Mouse (Mus musculus) layer of hippocampus, adult 9-10 months (tissue): ENCODE measurements around the gene Lmf2.

ENCODE experiments used
- DNase-seq: peaks from one replicate; pipeline ENCODE4 v3.0.0; 2022; ENCODE audit warnings: low spot score

The Lmf2 gene

GRCm38 (mm10) chr15:89372536-89372935 is 17.1 kb upstream of the Lmf2 start:
- DNase-seq, result no peak

GRCm38 (mm10) chr15:89372068-89372467 is 16.6 kb upstream of the Lmf2 start:
- no peak for DNase-seq

DNA sequence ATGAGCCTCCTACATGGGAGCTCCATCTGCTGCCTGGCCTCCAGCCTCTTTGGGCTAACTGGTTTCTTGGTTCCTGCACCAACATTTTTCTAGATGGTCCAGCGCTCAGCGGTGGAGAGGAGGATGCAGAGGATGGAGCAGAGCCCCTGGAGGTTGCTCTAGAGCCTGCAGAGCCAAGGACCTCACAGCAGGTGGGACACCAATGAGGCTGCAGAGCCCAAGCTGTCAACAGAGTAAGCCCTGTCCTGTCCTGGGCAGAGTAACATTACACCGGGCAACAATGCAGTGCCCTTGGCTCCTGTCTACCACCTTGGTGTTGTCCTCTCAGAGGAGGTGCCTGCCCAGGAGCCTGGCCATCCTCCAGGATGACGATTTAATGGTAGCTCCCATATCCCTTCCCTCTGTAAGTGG is 9.7 kb upstream of the Lmf2 start:
- DNase-seq, result no peak

GRCm38 (mm10) chr15:89363051-89363450 is 7.6 kb upstream of the Lmf2 start:
- no peak for DNase-seq

DNA sequence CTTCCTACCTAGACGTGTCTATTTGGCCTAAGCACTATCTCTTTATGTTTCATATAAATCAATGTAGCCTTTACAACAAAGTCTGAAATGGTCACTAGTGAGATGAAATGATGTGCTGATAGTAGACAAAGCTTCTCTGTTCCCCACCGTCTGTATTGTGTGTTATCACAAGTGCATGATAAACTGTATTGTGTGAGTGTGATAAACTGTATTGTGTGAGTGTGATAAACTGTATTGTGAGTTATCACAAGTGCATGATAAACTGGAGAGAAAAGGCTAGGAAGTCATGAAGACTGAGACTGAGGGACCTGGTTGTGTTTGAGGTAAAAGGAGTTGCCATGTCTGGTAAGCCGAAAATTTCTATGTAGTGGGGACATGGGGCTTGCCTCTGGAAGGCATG is 3.3 kb upstream of the Lmf2 start:
- no peak for DNase-seq

- no peak for DNase-seq
These were observed 913 bp upstream of the Lmf2 start for GRCm38 (mm10) chr15:89356372-89356771.

GRCm38 (mm10) chr15:89354455-89354854 is 1.0 kb downstream of the Lmf2 start:
- DNase-seq, result no peak

- no peak for DNase-seq
These were observed 1.6 kb downstream of the Lmf2 start for GRCm38 (mm10) chr15:89353837-89354236.

DNA sequence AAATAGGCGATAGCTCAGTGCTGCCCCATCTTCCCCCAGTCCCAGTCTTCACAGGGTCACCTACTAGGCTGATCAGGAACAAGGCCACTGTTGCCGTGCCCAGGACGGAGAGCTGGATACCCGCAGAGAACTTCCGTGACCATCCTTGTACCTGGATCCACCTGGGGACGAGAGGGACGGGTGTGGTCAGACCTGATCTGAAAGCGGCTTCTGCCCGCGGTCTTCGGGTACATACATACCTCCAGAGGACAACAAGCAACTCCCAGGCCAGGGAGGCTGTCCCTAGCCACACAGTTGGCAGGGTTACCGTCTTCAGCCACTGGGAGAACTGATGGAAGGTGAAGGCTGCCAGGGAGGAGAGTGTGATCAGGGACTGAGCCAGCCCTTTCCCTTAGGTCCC is 2.7 kb downstream of the Lmf2 start:
- DNase-seq, result no peak

GRCm38 (mm10) chr15:89352054-89352453 is 3.4 kb downstream of the Lmf2 start:
- no peak for DNase-seq

DNA sequence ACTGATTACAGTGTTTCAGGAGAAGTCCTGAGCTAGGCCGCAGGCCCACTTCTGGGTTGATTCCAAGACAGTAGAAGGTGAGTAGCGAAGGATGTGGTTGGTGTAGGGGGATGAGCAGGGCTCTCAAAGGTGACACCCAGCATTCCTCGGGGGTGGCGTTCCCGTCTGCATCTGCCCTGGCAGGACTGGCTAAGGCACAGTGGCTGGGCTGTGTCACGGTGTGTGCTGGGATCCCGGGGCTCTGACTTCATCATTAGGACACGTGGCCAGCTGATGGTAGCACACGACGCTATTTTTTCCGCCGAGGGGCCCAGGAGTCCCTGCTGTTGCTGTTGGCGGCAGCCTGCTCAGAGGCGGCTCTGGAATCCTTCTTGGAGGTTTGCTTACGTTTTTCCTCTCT is 4.2 kb downstream of the Lmf2 start:
- no peak for DNase-seq

DNA sequence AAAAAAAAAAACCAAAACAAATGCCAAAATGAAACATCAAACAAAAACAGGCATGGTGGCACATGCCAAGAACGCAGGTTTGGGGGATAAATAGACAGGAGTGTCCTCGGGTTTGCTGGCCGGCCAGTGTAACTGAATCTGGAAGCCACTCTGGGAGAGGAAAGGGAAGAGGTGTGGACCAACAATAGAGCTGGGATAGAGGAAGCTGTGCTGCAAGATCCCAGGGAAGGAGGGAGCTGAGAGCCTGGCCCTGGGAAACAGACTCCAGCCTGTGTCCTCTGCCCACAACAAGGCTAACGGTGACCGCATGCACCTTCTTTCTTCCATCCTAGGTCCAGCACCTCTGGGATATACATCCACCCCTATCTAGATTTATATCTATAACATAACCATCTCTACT is 5.0 kb downstream of the Lmf2 start:
- DNase-seq, result no peak

- DNase-seq, result no peak
These were observed 12.1 kb downstream of the Lmf2 start for GRCm38 (mm10) chr15:89343325-89343724.

- DNase-seq, result no peak
These were observed 13.8 kb downstream of the Lmf2 start for GRCm38 (mm10) chr15:89341678-89342077.

DNA sequence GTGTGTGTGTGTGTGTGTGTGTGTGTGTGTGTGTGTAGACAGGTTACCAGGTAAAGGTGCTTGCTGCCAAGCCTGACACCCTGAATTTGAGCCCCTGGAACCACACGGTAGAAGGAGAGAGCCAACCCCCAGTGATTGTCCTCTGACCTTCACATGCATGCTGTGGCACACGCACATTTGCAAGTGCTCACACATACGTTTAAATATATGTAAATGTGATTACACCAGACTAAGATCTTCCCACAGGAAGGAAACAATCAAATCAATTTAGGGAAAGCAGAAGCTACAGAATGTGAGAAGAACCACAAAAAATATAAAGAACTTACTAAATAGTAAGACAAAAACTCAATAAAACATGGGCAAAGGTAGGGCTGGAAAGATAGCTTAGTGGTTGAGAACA is 15.3 kb downstream of the Lmf2 start:
- no peak for DNase-seq

GRCm38 (mm10) chr15:89339696-89340095 is 15.8 kb downstream of the Lmf2 start:
- DNase-seq, result no peak

- no peak for DNase-seq
These were observed 19.0 kb downstream of the Lmf2 start for GRCm38 (mm10) chr15:89336422-89336821.

GRCm38 (mm10) chr15:89334774-89335537 is 20.5 kb downstream of the Lmf2 start:
- DNase-seq, result no peak

DNA sequence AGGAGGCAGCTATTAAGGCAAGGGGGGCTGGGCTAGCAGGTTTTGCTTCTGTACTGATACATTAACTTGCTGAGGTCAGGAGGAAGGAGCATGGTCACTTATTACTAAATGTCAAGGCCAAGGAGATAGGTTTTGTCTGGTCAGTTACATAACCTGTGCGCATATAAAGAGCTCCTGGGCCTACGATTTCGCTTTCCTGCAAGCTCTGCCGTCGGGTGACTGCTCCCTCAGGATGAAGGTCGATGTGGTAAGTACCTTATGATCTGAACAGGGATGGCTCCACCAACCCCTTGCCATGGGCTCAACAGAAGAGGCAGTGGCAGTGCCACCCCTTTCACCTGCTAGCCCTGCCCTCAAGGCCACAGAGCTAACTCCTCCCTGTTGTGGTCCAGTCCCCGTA is 21.2 kb downstream of the Lmf2 start, which contains the start of gene Miox:
Miox (plus strand) TSS at position 128 of the 400 bp plus-strand sequence.
- no peak for DNase-seq

DNA sequence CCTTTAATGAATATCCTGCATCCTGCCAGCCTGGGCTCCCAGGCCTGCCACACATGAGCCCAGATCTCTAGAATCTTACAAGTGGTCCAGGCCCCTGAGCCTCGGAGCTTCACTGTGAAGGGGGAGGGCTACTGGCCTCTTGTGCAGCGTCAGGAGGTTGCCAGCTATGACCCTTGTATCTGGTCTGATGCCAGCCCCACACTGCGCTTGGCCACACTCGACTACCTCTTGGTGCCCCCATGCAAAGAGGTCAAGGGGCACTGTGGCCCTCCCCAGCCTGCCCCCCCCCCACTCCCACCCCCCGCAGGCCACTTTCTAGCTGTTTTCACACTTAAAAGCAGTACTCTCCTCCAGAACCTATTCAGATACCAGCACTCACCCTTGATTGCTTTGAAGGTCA is 29.0 kb downstream of the Lmf2 start:
- DNase-seq, result no peak

- no peak for DNase-seq
These were observed 31.8 kb downstream of the Lmf2 start for GRCm38 (mm10) chr15:89323656-89324055.

- DNase-seq, result no peak
These were observed 32.6 kb downstream of the Lmf2 start, which contains the start of gene Adm2 for GRCm38 (mm10) chr15:89322670-89323522. Gene Adm2, plus strand, starts transcription at chr15:89322720.

- DNase-seq, result no peak
These were observed 34.2 kb downstream of the Lmf2 start for GRCm38 (mm10) chr15:89321264-89321663.
